Mouse (Mus musculus) limb, embryonic 12.5 days (tissue): Measurements from ENCODE around the gene Camk2g. TPM values are rescaled to one million over a fixed set of nuclear protein-coding genes. Genes with fewer than 3 reads are reported as not detected.

Source experiments
- ATAC-seq: fragments of 200-750 bp; cut with Nextera tagmentation; 2 replicates; pipeline ENCODE4 v1.8.0; 2017; ENCODE audit warnings: low read depth, moderate TSS enrichment; ENCODE audit not compliant: insufficient number of reproducible peaks, insufficient read depth, low FRiP score, low TSS enrichment
- H3K27ac ChIP-seq: fragments of 300-500 bp; sonication (generic); 2 replicates; pipeline ENCODE4 v1.5.1; 2016; ENCODE audit warnings: mild to moderate bottlenecking, moderate library complexity
- H3K27me3 ChIP-seq: fragments of 300-500 bp; sonication (generic); 2 replicates; pipeline ENCODE4 v1.6.1; 2016; ENCODE audit warnings: mild to moderate bottlenecking, moderate library complexity
- H3K36me3 ChIP-seq: fragments of 300-500 bp; sonication (generic); 2 replicates; pipeline ENCODE4 v1.6.1; 2016; ENCODE audit warnings: mild to moderate bottlenecking, moderate library complexity
- H3K4me1 ChIP-seq: fragments of 300-500 bp; sonication (generic); replicated peaks from 2 replicates; pipeline ENCODE4 v1.6.1; 2016
- H3K4me2 ChIP-seq: fragments of 300-500 bp; sonication (generic); 2 replicates; pipeline ENCODE4 v1.6.1; 2016; ENCODE audit warnings: mild to moderate bottlenecking, moderate library complexity
- H3K4me3 ChIP-seq: fragments of 300-500 bp; sonication (generic); replicated peaks from 2 replicates; pipeline ENCODE4 v1.5.1; 2016; ENCODE audit warnings: mild to moderate bottlenecking
- H3K9ac ChIP-seq: fragments of 300-500 bp; sonication (generic); replicated peaks from 2 replicates; pipeline ENCODE4 v1.6.1; 2016; ENCODE audit warnings: mild to moderate bottlenecking, moderate library complexity
- H3K9me3 ChIP-seq: fragments of 300-500 bp; sonication (generic); 2 replicates; pipeline ENCODE4 v1.6.1; 2016; ENCODE audit warnings: mild to moderate bottlenecking, moderate library complexity
- WGBS: fragments of 180-500 bp; shearing (Covaris S2); methylation state at CpG from one replicate; pipeline ENCODE4 v1.1.7; 2016; 5-methylcytosine and 5-hydroxymethylcytosine counted together
- polyA plus RNA-seq: library from polyadenylated mRNA; unstranded; fragments of >200 nt; fragmentation: Nextera tagmentation; extraction: Ambion mirVana; gene quantifications from 2 replicates; pipeline ENCODE4 v1.2.1, GENCODE M21; 2016

The Camk2g gene
- polyA plus RNA-seq, 1 experiment from 2014 or later: 59.0 TPM

GRCm38 (mm10) chr14:20794589-20794988 lies 701 bp upstream of the Camk2g start:
- H3K4me1 ChIP-seq: peaks cover 44% of the 10 kb centered on the region

GRCm38 (mm10) chr14:20792922-20793757 lies 748 bp downstream of the Camk2g start:
- peaks cover 40% of the 10 kb centered on the region for H3K36me3 ChIP-seq
- peaks cover 44% of the 10 kb centered on the region for H3K4me1 ChIP-seq
- peak overlapping the region; percentile 84 for H3K27ac ChIP-seq
- H3K4me2 ChIP-seq: peak overlapping the region; percentile 85
- no peaks in the 10 kb centered on the region for H3K27me3 ChIP-seq
- 2% methylated on average over 45 of the region's 57 CpGs for WGBS
- no peaks in the 10 kb centered on the region for H3K9me3 ChIP-seq
- peak overlapping the region; percentile 87 for H3K4me3 ChIP-seq
- peak; percentile 57 for ATAC-seq
- H3K9ac ChIP-seq: peak overlapping the region; percentile 85

More at GRCm38 (mm10) chr14:20794589-20794988, 701 bp upstream of the Camk2g start:
- no peaks in the 10 kb centered on the region for H3K9me3 ChIP-seq
- peak overlapping the region; percentile 60; the same call in 1 of the 2 replicates for H3K27ac ChIP-seq
- H3K27me3 ChIP-seq: no peaks in the 10 kb centered on the region
- peak overlapping the region; percentile 85 for H3K9ac ChIP-seq
- H3K4me3 ChIP-seq: peak overlapping the region; percentile 87
- H3K4me2 ChIP-seq: peak overlapping the region; percentile 85
- peaks cover 26% of the 10 kb centered on the region for H3K36me3 ChIP-seq
- no peak for ATAC-seq
- 10% methylated on average over 9 of the region's 9 CpGs for WGBS

GRCm38 (mm10) chr14:20792243-20792921 lies 1.5 kb downstream of the Camk2g start:
- H3K4me2 ChIP-seq: peak overlapping the region; percentile 85
- H3K4me3 ChIP-seq: peak overlapping the region; percentile 87
- ATAC-seq: no peak
- 0 out of 2 replicates have a peak overlapping the region, but pooled peaks have one; percentile 20 for H3K27ac ChIP-seq
- H3K36me3 ChIP-seq: peaks cover 48% of the 10 kb centered on the region
- H3K4me1 ChIP-seq: peaks cover 44% of the 10 kb centered on the region
- no peaks in the 10 kb centered on the region for H3K9me3 ChIP-seq
- 71% methylated on average over 8 of the region's 8 CpGs for WGBS
- no peaks in the 10 kb centered on the region for H3K27me3 ChIP-seq
- peak overlapping the region; percentile 85 for H3K9ac ChIP-seq

GRCm38 (mm10) chr14:20791511-20792242 lies 2.2 kb downstream of the Camk2g start:
- H3K27me3 ChIP-seq: no peaks in the 10 kb centered on the region
- 84% methylated on average over 16 of the region's 16 CpGs for WGBS
- no peak overlapping the region for H3K4me3 ChIP-seq
- H3K4me2 ChIP-seq: peak overlapping the region; percentile 85
- H3K9ac ChIP-seq: no peak overlapping the region
- no peak overlapping the region for H3K27ac ChIP-seq
- H3K9me3 ChIP-seq: no peaks in the 10 kb centered on the region
- ATAC-seq: no peak
- peaks cover 55% of the 10 kb centered on the region for H3K36me3 ChIP-seq
- H3K4me1 ChIP-seq: peaks cover 49% of the 10 kb centered on the region

- 95% methylated on average over 6 of the region's 6 CpGs for WGBS
- Histone ChIP-seq H3K9ac (no peak overlapping the region), H3K4me2 (no peak overlapping the region), H3K9me3 (no peaks in the 10 kb centered on the region), H3K4me3 (no peak overlapping the region), H3K4me1 (peaks cover 55% of the 10 kb centered on the region), H3K27ac (no peak overlapping the region), H3K36me3 (peaks cover 62% of the 10 kb centered on the region), H3K27me3 (no peaks in the 10 kb centered on the region)
- ATAC-seq: no peak
Observed at GRCm38 (mm10) chr14:20790996-20791395, 2.9 kb downstream of the Camk2g start.

GRCm38 (mm10) chr14:20790445-20790844 lies 3.4 kb downstream of the Camk2g start:
- Histone ChIP-seq H3K4me3 (no peak overlapping the region), H3K27ac (no peak overlapping the region), H3K4me1 (peaks cover 55% of the 10 kb centered on the region), H3K4me2 (no peak overlapping the region), H3K9ac (no peak overlapping the region), H3K36me3 (peaks cover 67% of the 10 kb centered on the region), H3K9me3 (no peaks in the 10 kb centered on the region), H3K27me3 (no peaks in the 10 kb centered on the region)
- no peak for ATAC-seq
- 91% methylated on average over 5 of the region's 5 CpGs for WGBS

- Histone ChIP-seq H3K4me1 (peaks cover 51% of the 10 kb centered on the region), H3K9ac (no peak overlapping the region), H3K36me3 (peaks cover 76% of the 10 kb centered on the region), H3K4me2 (no peak overlapping the region), H3K4me3 (no peak overlapping the region), H3K27me3 (no peaks in the 10 kb centered on the region), H3K9me3 (no peaks in the 10 kb centered on the region), H3K27ac (no peak overlapping the region)
- no peak for ATAC-seq
- WGBS: 91% methylated on average over 4 of the region's 4 CpGs
Observed at GRCm38 (mm10) chr14:20789593-20789992, 4.3 kb downstream of the Camk2g start.

GRCm38 (mm10) chr14:20788151-20788550 lies 5.7 kb downstream of the Camk2g start:
- no peak for ATAC-seq
- no peak overlapping the region for H3K27ac ChIP-seq
- no peaks in the 10 kb centered on the region for H3K27me3 ChIP-seq
- H3K4me1 ChIP-seq: peaks cover 46% of the 10 kb centered on the region
- H3K4me3 ChIP-seq: no peak overlapping the region
- H3K4me2 ChIP-seq: no peak overlapping the region
- 88% methylated on average over 3 of the region's 3 CpGs for WGBS
- no peak overlapping the region for H3K9ac ChIP-seq
- H3K36me3 ChIP-seq: peaks cover 89% of the 10 kb centered on the region
- no peaks in the 10 kb centered on the region for H3K9me3 ChIP-seq

- Histone ChIP-seq H3K4me2 (no peak overlapping the region), H3K9me3 (no peaks in the 10 kb centered on the region), H3K36me3 (peaks cover 99% of the 10 kb centered on the region), H3K9ac (no peak overlapping the region), H3K27ac (no peak overlapping the region), H3K4me3 (no peak overlapping the region), H3K27me3 (no peaks in the 10 kb centered on the region), H3K4me1 (peaks cover 30% of the 10 kb centered on the region)
- 73% methylated on average over 4 of the region's 4 CpGs for whole genome bisulfite sequencing
- ATAC-seq: no peak
Observed at GRCm38 (mm10) chr14:20786611-20787015, 7.3 kb downstream of the Camk2g start.

GRCm38 (mm10) chr14:20786020-20786419 lies 7.9 kb downstream of the Camk2g start:
- H3K27ac ChIP-seq: no peak overlapping the region

GRCm38 (mm10) chr14:20785231-20785630 lies 8.7 kb downstream of the Camk2g start:
- 85% methylated on average over 1 of the region's 1 CpGs for WGBS
- Histone ChIP-seq H3K4me1 (peaks cover 22% of the 10 kb centered on the region), H3K4me3 (no peak overlapping the region), H3K27ac (no peak overlapping the region), H3K27me3 (no peaks in the 10 kb centered on the region), H3K36me3 (peaks cover 99% of the 10 kb centered on the region), H3K9ac (0 out of 2 replicates have a peak overlapping the region, but pooled peaks have one; percentile 31), H3K9me3 (no peaks in the 10 kb centered on the region), H3K4me2 (no peak overlapping the region)
- no peak for ATAC-seq

More at GRCm38 (mm10) chr14:20786020-20786419, 7.9 kb downstream of the Camk2g start:
- H3K4me2 ChIP-seq: no peak overlapping the region
- H3K4me3 ChIP-seq: no peak overlapping the region
- peaks cover 24% of the 10 kb centered on the region for H3K4me1 ChIP-seq
- no peak for ATAC-seq
- no peaks in the 10 kb centered on the region for H3K9me3 ChIP-seq
- H3K9ac ChIP-seq: no peak overlapping the region
- WGBS: 89% methylated on average over 5 of the region's 5 CpGs
- peaks cover 99% of the 10 kb centered on the region for H3K36me3 ChIP-seq
- no peaks in the 10 kb centered on the region for H3K27me3 ChIP-seq
